Mouse (Mus musculus) urinary bladder, postnatal 14 days (tissue): ENCODE measurements around the gene Ebf1.

ENCODE experiments used
- DNase-seq: peaks from one replicate; pipeline ENCODE4 v3.0.0; 2021; ENCODE audit warnings: low spot score

Gene Ebf1

GRCm38 (mm10) chr11:44619131-44619886 lies 2.2 kb downstream of the Ebf1 start:
- no peak for DNase-seq

DNA sequence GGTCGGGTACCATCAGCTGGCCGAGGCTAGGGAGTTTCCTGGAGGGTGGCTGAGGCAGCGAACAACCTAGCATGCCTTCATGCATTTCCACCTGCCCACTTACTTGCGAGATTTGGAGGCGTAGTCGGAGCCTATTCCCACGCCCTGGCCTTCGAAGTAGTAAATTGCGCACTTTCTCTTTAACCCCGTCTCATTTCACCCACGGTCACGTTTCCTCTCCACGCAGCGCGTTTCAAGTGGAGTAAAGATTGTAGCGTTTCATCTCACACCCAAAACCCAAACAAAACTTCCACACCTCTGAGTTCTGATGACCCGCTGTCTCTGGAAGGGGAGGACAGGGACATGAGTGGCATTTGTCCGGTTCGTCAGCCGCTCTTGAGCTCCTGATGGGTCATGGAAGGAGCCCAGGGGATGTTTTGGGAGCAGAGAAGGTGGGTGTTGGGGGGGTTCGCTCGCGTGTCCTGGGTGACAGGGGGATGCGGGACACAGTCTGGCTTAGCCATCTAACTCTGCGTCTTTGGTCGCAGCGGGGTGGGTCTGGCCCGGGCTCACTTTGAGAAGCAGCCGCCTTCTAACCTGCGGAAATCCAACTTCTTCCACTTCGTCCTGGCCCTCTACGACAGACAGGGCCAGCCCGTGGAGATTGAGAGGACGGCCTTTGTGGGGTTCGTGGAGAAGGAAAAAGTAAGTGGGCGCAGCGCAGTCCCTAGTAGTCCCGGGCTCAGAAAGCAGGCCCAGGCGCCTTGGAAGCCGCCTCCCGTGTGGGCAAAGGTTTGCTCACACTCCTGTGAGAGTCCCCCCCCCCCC lies 3.0 kb downstream of the Ebf1 start:
- DNase-seq: no peak

GRCm38 (mm10) chr11:44620694-44621446 lies 3.8 kb downstream of the Ebf1 start:
- no peak for DNase-seq

- no peak for DNase-seq
Measured at GRCm38 (mm10) chr11:44621615-44622014, 4.5 kb downstream of the Ebf1 start.

GRCm38 (mm10) chr11:44622023-44622731 lies 5.1 kb downstream of the Ebf1 start:
- no peak for DNase-seq

DNA sequence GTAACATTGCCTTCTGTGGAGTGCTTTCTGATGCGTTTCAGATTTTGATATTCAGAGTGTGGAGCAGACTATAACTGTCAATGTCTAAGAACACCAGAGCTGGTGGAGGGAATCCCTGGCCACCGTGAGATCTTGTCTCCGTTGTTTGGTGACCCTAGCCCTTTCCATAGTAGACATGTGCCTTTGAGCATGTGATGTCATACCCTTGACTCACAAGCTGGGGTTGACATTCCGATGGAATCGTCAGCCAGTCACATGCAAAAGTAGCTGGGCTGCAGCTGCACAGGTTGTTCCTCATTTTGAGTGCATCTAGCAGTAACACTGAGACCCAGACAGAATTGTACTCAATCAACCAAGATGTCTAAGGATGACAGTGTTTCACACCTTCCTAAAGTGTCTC lies 7.4 kb downstream of the Ebf1 start:
- no peak for DNase-seq

DNA sequence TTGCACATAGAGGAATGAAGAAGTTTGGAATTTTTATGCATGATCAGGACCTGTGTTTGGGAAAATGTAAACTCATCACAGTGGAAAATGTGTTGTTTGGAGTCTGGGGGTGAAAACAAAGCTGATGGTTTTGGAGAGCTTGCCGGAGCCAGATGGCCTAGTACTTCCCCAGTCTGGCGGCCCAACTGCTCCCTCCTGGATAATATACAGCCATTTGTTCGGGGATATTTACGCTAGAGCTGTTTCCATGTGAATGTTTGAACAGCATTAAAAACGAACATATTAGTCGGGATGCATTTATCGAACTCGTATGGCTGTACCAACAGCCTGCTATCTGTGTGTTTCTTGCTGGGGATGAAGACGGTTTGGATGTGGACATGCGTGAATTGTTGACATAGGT lies 8.9 kb downstream of the Ebf1 start:
- DNase-seq: no peak

GRCm38 (mm10) chr11:44628412-44628811 lies 11.3 kb downstream of the Ebf1 start:
- DNase-seq: no peak

GRCm38 (mm10) chr11:44632064-44632968 lies 15.2 kb downstream of the Ebf1 start:
- DNase-seq: no peak

GRCm38 (mm10) chr11:44633001-44633693 lies 16.0 kb downstream of the Ebf1 start:
- DNase-seq: no peak

- DNase-seq: no peak
Measured at GRCm38 (mm10) chr11:44634552-44635193, 17.6 kb downstream of the Ebf1 start.

- DNase-seq: no peak
Measured at GRCm38 (mm10) chr11:44636241-44636640, 19.1 kb downstream of the Ebf1 start.

DNA sequence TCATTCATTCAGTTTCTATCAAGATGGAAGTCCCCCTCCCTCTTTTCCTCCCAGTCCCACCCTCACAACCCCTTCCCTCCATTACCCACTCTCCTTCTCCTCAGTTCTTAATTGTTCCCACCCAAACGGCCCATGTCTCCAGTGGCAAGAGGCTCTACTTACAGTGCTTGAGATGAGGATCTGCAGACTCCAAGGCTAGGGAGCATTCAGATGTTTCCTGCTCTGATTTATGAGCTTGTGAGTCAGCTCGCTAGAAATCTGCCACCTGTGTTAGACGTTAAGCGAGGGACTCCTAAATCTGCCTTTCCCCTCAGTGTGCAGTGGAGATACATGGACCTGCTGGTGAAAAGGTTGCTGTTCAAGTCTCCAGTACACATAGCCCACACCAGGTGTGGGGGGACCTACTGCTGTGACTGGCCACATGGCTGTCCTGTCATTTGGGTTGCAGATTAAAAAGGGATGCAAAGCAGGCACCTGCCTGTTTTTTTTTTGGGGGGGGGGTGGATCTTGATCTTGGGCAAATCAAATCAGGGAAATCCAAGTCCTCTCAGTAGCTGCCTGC lies 21.2 kb downstream of the Ebf1 start:
- DNase-seq: no peak

GRCm38 (mm10) chr11:44641496-44641895 lies 24.4 kb downstream of the Ebf1 start:
- no peak for DNase-seq

DNA sequence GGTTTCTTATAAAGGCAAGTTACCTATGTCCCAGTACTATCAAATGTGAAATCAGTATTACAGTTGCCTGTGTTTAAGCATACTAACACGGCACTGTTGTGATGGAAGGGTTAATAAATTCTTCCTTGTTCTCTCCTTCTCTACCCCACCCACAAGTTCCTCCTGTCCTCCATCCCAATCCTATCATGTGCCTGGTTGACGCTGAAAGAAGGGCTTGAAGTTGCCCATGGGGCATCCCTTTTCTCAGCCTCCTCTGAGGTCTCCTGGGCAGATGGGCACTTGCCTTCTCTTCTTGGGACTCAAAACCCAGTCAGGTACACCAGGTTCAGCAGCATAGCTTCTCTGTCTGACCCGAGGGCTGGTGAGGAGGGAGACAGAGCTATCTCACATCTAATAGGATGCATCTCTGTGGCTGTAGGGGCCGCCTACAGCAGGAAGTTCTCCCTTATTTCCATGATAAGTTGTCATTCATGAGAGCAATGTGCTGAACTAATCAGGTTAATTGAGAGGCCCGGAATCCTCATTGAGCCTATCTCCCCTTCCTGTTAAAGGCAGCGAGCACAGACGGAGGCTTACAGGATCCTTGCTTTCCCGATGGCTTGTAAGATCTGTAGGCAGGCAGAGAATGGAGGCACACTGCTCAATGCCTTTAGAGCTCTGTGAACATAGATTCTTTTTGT lies 37.4 kb downstream of the Ebf1 start:
- DNase-seq: no peak

DNA sequence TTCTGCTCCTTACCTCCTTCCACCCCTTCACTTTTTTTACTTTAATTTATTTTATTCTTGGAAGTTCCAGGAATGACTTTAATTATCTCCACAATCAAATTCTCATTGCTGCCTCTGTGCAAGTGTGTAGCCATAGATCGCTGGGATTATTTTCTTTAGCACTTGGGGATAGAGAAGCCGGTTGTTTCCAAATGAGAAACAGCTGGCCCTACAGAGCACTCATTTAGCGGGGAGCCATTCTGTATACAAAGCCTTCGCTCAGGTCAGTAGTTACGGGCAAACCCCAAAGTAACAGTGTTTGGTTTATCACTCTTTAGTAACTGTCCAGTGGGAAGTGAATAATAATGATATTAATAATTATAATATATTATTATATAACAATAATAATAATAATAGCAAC lies 38.4 kb downstream of the Ebf1 start:
- no peak for DNase-seq

- DNase-seq: no peak
Measured at GRCm38 (mm10) chr11:44656916-44657315, 39.8 kb downstream of the Ebf1 start.

DNA sequence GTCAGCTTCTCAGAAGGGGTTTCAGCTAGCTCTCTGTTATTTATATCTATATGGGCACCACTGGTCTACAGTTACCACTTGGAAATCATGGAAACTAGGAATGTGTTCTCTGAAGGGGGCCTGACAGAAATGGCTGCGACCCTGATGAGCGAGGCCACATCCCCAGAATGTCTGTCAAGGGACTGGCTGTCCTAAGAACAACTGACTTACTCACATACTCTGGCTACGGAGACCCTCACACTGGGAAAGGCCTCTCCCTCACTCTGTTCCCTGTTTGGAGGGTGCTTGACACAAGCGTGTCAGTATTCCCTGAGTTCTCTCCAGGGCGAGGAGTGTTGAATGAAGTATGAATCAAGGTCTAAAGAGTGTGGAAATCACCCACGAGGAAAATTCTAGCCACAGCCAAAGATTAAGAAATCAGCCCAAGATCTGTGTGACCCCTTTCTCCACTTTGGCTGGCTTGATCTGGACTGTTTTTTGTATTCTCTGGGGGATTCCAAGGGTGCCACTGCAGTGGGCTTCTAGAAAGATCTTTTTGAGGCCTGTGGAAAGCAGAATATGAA lies 40.8 kb downstream of the Ebf1 start:
- DNase-seq: no peak

DNA sequence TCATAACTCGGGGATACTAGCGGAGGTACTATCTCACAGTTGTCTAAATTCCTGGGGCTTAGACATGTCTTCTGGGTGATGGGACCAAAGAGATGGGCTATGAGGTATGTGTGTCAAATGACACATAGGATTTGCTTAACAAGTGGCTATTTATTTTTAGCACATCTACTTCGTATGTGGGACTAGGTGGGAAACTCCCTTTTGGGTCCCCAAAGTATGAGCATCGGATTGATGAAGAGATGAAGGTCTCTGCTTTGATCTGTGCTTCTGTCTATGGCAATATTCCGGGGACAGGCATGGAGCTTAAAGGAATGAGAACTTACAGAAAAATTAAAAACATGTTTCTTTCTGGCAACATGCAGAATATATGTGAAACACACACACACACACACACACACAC lies 44.8 kb downstream of the Ebf1 start:
- no peak for DNase-seq
